Mouse (Mus musculus) bone marrow macrophage, adult 2 months (primary cell): ENCODE measurements at regions not wholly inside any gene's neighbourhood (a gene's known extent, or its start where the extent isn't known, plus 50 kb on each side); places are given as distances from the start of the nearest gene placed in this dataset.

ENCODE experiments used
- H3K27ac ChIP-seq: 2 replicates; pipeline ENCODE4 v1.5.1; 2012; ENCODE audit warnings: low read depth, low read length; ENCODE audit not compliant: insufficient read depth
- H3K4me1 ChIP-seq: 2 replicates; pipeline ENCODE4 v1.6.1; 2012; ENCODE audit warnings: low read length; ENCODE audit not compliant: control insufficient read depth, insufficient read depth
- H3K4me3 ChIP-seq: 2 replicates; pipeline ENCODE4 v1.5.1; 2012; ENCODE audit warnings: mild to moderate bottlenecking, low read length, moderate library complexity; ENCODE audit not compliant: insufficient read depth
- CTCF ChIP-seq: IDR thresholded peaks from 2 replicates; pipeline ENCODE4 v1.5.1; 2012; ENCODE audit warnings: low read depth, mild to moderate bottlenecking, low read length, moderate library complexity
- POLR2A ChIP-seq: IDR thresholded peaks from 2 replicates; pipeline ENCODE4 v1.6.1; 2012; ENCODE audit warnings: mild to moderate bottlenecking, low read depth, low read length, borderline replicate concordance

- TF ChIP-seq POLR2A: no peak
- no peak for TF ChIP-seq CTCF
- H3K4me1 ChIP-seq: no peaks in the 10 kb centered on the region
- no peak overlapping the region for H3K27ac ChIP-seq
- H3K4me3 ChIP-seq: no peak overlapping the region
Observed at GRCm38 (mm10) chr11:85966207-85966606, 80.0 kb downstream of the Tbx4 start.

GRCm38 (mm10) chr11:85970287-85970686 lies 84.1 kb downstream of the Tbx4 start:
- Histone ChIP-seq H3K4me3 (no peak overlapping the region), H3K27ac (no peak overlapping the region), H3K4me1 (no peaks in the 10 kb centered on the region)
- TF ChIP-seq CTCF (no peak), POLR2A (no peak)

DNA sequence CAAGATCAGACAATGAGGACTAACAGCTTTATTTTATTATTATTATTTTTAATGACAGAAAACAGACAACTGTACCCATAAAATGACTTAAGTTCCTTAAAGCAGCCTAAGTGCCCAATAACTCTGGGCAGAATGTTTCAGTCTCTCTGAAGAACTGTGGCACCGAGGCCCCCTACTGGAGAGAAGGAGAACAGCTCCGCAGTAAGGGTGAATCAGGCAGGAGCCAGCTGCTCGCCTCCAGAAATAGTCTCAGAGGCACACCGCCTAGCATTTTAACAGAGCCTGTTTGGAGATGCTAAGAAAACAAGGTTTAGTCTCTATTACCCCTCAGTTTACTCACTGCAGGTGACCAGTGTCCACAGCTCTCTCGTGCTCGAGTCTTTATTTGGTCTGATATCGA lies 86.2 kb downstream of the Tbx4 start:
- H3K4me1 ChIP-seq: no peaks in the 10 kb centered on the region
- no peak overlapping the region for H3K27ac ChIP-seq
- TF ChIP-seq CTCF (peak; percentile 67), POLR2A (no peak)
- no peak overlapping the region for H3K4me3 ChIP-seq

- Histone ChIP-seq H3K4me3 (no peak overlapping the region), H3K4me1 (no peaks in the 10 kb centered on the region), H3K27ac (no peak overlapping the region)
- TF ChIP-seq POLR2A: no peak
- TF ChIP-seq CTCF: no peak
Observed at GRCm38 (mm10) chr11:85973736-85974135, 87.5 kb downstream of the Tbx4 start.

- H3K27ac ChIP-seq: no peak overlapping the region
- TF ChIP-seq CTCF (no peak), POLR2A (no peak)
- H3K4me3 ChIP-seq: no peak overlapping the region
- no peaks in the 10 kb centered on the region for H3K4me1 ChIP-seq
Observed at GRCm38 (mm10) chr11:85976693-85977434, 90.6 kb downstream of the Tbx4 start.

- no peak overlapping the region for H3K4me3 ChIP-seq
- no peak for TF ChIP-seq POLR2A
- no peak for TF ChIP-seq CTCF
Observed at GRCm38 (mm10) chr11:85980388-85980787, 94.2 kb downstream of the Tbx4 start.

DNA sequence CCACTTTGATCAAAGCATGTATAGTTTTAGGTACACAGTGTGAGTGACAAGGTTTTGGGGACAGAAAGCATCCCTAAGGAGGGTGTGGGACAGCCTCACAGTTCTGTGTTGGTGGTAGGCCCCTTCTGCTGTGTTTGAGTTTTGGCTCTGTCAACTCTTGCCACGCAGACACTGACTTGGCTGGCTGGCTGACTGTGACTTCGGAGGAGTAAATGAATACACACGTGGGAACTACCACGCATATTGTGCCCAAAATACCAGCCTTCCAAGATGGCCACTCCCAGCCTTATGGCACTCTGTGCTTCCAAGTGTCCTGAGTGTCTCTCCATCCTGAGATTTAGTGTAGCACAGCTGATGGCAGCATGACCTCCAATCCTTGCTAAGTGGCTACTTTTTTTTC lies 95.3 kb downstream of the Tbx4 start:
- Histone ChIP-seq H3K4me1 (no peaks in the 10 kb centered on the region), H3K27ac (no peak overlapping the region), H3K4me3 (no peak overlapping the region)
- TF ChIP-seq CTCF (no peak), POLR2A (no peak)

More at GRCm38 (mm10) chr11:85980388-85980787, 94.2 kb downstream of the Tbx4 start:
- Histone ChIP-seq H3K27ac (no peak overlapping the region), H3K4me1 (no peaks in the 10 kb centered on the region)

GRCm38 (mm10) chr11:85986338-85986737 lies 100.1 kb downstream of the Tbx4 start:
- Histone ChIP-seq H3K4me3 (no peak overlapping the region), H3K27ac (no peak overlapping the region), H3K4me1 (0 out of 2 replicates have a peak, but pooled peaks cover 2% of the 10 kb centered on the region)
- no peak for TF ChIP-seq POLR2A
- no peak for TF ChIP-seq CTCF

GRCm38 (mm10) chr11:85987181-85987580 lies 101.0 kb downstream of the Tbx4 start:
- Histone ChIP-seq H3K4me3 (no peak overlapping the region), H3K4me1 (0 out of 2 replicates have a peak, but pooled peaks cover 2% of the 10 kb centered on the region), H3K27ac (no peak overlapping the region)
- no peak for TF ChIP-seq CTCF
- TF ChIP-seq POLR2A: no peak

DNA sequence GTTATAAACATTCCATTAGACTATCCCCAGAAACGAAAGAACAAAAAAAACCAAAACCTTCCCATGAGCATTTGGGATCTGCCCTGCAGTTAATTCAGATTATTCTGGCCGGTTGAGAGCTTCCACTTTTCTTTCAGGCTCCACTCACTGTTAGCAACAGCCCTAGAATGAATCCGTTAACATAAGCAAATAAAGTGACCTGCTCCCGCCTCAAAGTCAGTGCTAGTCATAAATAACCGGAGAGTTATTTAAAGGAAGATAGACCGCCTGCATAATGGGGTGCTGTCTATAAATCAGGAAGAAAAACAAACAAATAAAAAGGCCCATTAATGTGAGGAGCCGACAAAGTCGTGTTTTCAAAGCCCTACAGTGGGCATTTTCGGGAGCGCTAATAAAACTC lies 103.3 kb downstream of the Tbx4 start:
- H3K27ac ChIP-seq: no peak overlapping the region
- 0 out of 2 replicates have a peak, but pooled peaks cover 2% of the 10 kb centered on the region for H3K4me1 ChIP-seq
- H3K4me3 ChIP-seq: peak overlapping the region; percentile 40
- TF ChIP-seq CTCF (no peak), POLR2A (no peak)
